Mouse (Mus musculus): ENCODE results near the gene Bmp8a.

GRCm38 (mm10) chr4:123342091-123342641 lies 886 bp downstream of the Bmp8a start:
- no peak for TF ChIP-seq POLR2A (IDR thresholded peaks at IDR 0.05; ENCODE audit: low read depth, low read length)
- no peak for TF ChIP-seq CTCF (IDR thresholded peaks at IDR 0.05; ENCODE audit: extremely low read depth, insufficient read depth, insufficient read length, insufficient replicate concordance)

All from spleen, adult 2 months (tissue).